Mouse (Mus musculus) adrenal gland (tissue): ENCODE data around the gene Mb21d2.

ENCODE experiments used
- intact Hi-C: fragments of 180-260 bp; cut with DNase I; formaldehyde crosslinking; loops from one replicate; pipeline ENCODE4 v1.15.1; 2025

The Mb21d2 gene

GRCm38 (mm10) chr16:28902620-28903565 is 26.6 kb downstream of the Mb21d2 start:
- intact Hi-C loops, result no loop called here

GRCm38 (mm10) chr16:28899161-28899540 is 30.3 kb downstream of the Mb21d2 start:
- intact Hi-C loops, result no loop called here

GRCm38 (mm10) chr16:28898509-28899160 is 30.8 kb downstream of the Mb21d2 start:
- intact Hi-C loops, result no loop called here

- intact Hi-C loops, result no loop called here
These were observed 32.9 kb downstream of the Mb21d2 start for GRCm38 (mm10) chr16:28896571-28896970.

- intact Hi-C loops, result no loop called here
These were observed 34.6 kb downstream of the Mb21d2 start for GRCm38 (mm10) chr16:28894872-28895271.

- intact Hi-C loops, result no loop called here
These were observed 36.2 kb downstream of the Mb21d2 start for GRCm38 (mm10) chr16:28893266-28893665.

GRCm38 (mm10) chr16:28886201-28886745 is 43.2 kb downstream of the Mb21d2 start:
- intact Hi-C loops, result no loop called here

GRCm38 (mm10) chr16:28885474-28885873 is 44.0 kb downstream of the Mb21d2 start:
- intact Hi-C loops, result no loop called here

- intact Hi-C loops, result no loop called here
These were observed 44.8 kb downstream of the Mb21d2 start for GRCm38 (mm10) chr16:28884661-28885060.

GRCm38 (mm10) chr16:28883649-28884048 is 45.8 kb downstream of the Mb21d2 start:
- intact Hi-C loops, result no loop called here

- intact Hi-C loops, result no loop called here
These were observed 46.6 kb downstream of the Mb21d2 start for GRCm38 (mm10) chr16:28882687-28883428.

GRCm38 (mm10) chr16:28881787-28882186 is 47.7 kb downstream of the Mb21d2 start:
- intact Hi-C loops, result no loop called here

- intact Hi-C loops, result no loop called here
These were observed 48.7 kb downstream of the Mb21d2 start for GRCm38 (mm10) chr16:28880756-28881155.

- intact Hi-C loops, result no loop called here
These were observed 49.2 kb downstream of the Mb21d2 start for GRCm38 (mm10) chr16:28880307-28880681.

GRCm38 (mm10) chr16:28879636-28880306 is 49.7 kb downstream of the Mb21d2 start:
- intact Hi-C loops, result no loop called here

GRCm38 (mm10) chr16:28877162-28877662 is 52.3 kb downstream of the Mb21d2 start:
- intact Hi-C loops, result no loop called here

GRCm38 (mm10) chr16:28873404-28873895 is 56.0 kb downstream of the Mb21d2 start:
- intact Hi-C loops, result no loop called here

GRCm38 (mm10) chr16:28870860-28871259 is 58.6 kb downstream of the Mb21d2 start:
- intact Hi-C loops, result no loop called here

GRCm38 (mm10) chr16:28870456-28870855 is 59.0 kb downstream of the Mb21d2 start:
- intact Hi-C loops, result no loop called here

GRCm38 (mm10) chr16:28868864-28869263 is 60.6 kb downstream of the Mb21d2 start:
- intact Hi-C loops, result no loop called here
